Mouse (Mus musculus): ENCODE data around the gene Lipo3. TPM values are rescaled to one million over a fixed set of nuclear protein-coding genes. Genes with fewer than 3 reads are reported as not detected.
"Not testable (repeated sequence)": the region's sequence is repeated elsewhere in the genome, so short reads cannot be mapped to it uniquely, and the experiment has no call there.

Lipo3 gene
- 2.7 and 3.0 TPM in 2 replicates for polyA plus RNA-seq (2012; rRNA removed)

GRCm38 (mm10) chr19:33761287-33762086 lies at the start of gene Lipo3:
Gene Lipo3 (minus strand): TSS chr19:33761951.
- 42% methylated on average over 13 of the region's 41 CpGs for WGBS
- not testable (repeated sequence) for H3K27ac ChIP-seq (ENCODE audit: insufficient read depth, low read depth, low read length); H3K36me3 ChIP-seq (ENCODE audit: control insufficient read depth, insufficient read depth, low read length); H3K27me3 ChIP-seq (replicated peaks; ENCODE audit: control insufficient read depth, insufficient read depth, low read length); H3K4me1 ChIP-seq (ENCODE audit: control insufficient read depth, insufficient read depth, low read length)
- peak; percentile 51 for DNase-seq
- peak within 1 kb of the TSS; percentile 17 for H3K4me3 ChIP-seq (ENCODE audit: insufficient read depth, low read depth, low read length)

GRCm38 (mm10) chr19:33787359-33787758 lies 25.6 kb upstream of the Lipo3 start, which contains the start of gene Lipo1:
Gene Lipo1 (minus strand): TSS chr19:33787459.
- H3K27me3 ChIP-seq (replicated peaks; ENCODE audit: control insufficient read depth, insufficient read depth, low read length); H3K36me3 ChIP-seq (ENCODE audit: control insufficient read depth, insufficient read depth, low read length); H3K4me3 ChIP-seq (ENCODE audit: insufficient read depth, low read depth, low read length); H3K4me1 ChIP-seq (ENCODE audit: control insufficient read depth, insufficient read depth, low read length); H3K27ac ChIP-seq (ENCODE audit: insufficient read depth, low read depth, low read length); DNase-seq: not testable (repeated sequence)

DNA sequence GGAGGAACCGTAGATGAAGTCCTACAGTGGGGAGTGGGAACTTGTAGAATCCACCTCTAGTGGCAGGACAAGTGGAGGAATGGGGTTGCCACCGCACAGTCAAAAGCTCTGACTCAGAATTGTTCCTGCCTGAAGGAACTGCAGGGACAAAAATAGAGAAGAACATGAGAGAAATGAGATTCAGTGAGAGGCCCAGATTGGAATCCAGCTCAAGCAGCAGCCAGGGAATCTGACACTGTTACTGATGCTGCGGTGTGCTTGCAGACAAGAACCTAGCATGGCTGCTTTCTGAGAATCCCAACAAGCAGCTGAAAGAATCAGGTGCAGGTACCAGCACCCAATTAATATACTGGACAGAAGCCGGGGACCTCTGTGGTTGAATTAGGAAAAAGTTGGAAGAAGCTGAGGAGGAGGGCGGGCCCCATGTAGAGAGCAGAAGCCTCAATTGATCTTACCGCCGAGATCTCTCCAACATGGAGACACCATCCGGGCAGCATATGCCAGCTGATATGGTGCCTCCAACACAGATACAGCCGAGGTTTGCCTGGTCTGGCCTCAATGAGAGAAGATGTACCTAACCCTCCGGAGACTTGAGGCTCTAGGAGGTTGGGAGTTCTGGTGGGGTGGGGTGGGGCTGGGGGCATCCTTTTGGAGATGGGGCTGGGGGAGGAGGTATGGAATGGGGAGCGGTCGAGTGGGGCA lies 25.0 kb upstream of the Lipo3 start:
- TF ChIP-seq CTCF (conservative IDR thresholded peaks at IDR 0.05; ENCODE audit: insufficient read depth, insufficient read length, low read depth, low read length) (no peak), POLR2A (IDR thresholded peaks at IDR 0.05; ENCODE audit: low read depth, low read length) (no peak)
- WGBS = 88% methylated on average over 12 of the region's 12 CpGs
- no peak for DNase-seq
- Histone ChIP-seq H3K4me3 (ENCODE audit: insufficient read depth, low read depth, low read length) (no peak overlapping the region), H3K4me1 (ENCODE audit: control insufficient read depth, insufficient read depth, low read length) (no peaks in the 10 kb centered on the region), H3K36me3 (ENCODE audit: control insufficient read depth, insufficient read depth, low read length) (no peaks in the 10 kb centered on the region), H3K27ac (ENCODE audit: insufficient read depth, low read depth, low read length) (no peak overlapping the region), H3K27me3 (replicated peaks; ENCODE audit: control insufficient read depth, insufficient read depth, low read length) (no peaks in the 10 kb centered on the region)

DNA sequence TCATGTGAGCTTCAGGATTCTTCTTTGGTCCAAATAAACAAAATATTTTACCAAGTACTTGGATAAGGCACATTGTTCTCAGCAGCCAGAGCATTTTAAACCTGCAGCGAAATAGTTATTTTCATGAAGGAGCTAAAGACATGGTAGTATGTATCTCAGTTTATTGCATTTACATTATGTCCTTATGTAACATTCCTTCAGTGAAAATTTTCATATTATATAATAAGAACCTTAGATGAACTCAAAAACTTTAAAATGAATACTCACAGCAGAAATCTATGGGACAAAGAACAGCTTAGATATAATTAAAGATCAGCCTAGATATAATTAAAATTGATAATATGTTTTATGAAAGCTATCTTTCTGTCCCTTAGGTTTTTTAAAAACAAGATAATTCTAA lies 10.5 kb downstream of the Lipo3 start, which contains the start of gene Lipo2:
Gene Lipo2, minus strand, starts transcription at position 101 of the 400 bp plus-strand sequence.
- H3K36me3 ChIP-seq (ENCODE audit: control insufficient read depth, insufficient read depth, low read length); H3K4me1 ChIP-seq (ENCODE audit: control insufficient read depth, insufficient read depth, low read length); DNase-seq; H3K4me3 ChIP-seq (ENCODE audit: insufficient read depth, low read depth, low read length); H3K27ac ChIP-seq (ENCODE audit: insufficient read depth, low read depth, low read length); H3K27me3 ChIP-seq (replicated peaks; ENCODE audit: control insufficient read depth, insufficient read depth, low read length): not testable (repeated sequence)
- WGBS = 96% methylated on average over 1 of the region's 1 CpGs

DNA sequence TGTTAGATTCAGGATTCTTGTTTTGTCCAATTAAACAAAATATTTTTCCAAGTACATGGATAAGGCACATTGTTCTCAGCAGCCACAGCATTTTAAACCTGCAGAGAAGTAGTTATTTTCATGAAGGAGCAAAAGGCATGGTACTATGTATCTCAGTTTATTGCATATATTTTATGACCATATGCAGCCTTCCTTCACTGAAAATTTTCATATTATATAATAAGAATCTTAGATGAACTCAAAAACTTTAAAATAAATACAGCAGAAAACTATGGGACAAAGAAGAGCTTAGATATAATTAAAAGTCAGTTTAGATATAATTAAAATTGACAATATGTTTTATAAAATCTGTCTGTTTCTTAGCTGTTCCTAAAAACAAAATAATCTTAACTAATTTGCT lies 136.6 kb downstream of the Lipo3 start, which contains the start of gene Gm8978:
Gene Gm8978, minus strand, starts transcription at position 101 of the 400 bp plus-strand sequence.
- DNase-seq; H3K27me3 ChIP-seq (replicated peaks; ENCODE audit: control insufficient read depth, insufficient read depth, low read length); H3K4me1 ChIP-seq (ENCODE audit: control insufficient read depth, insufficient read depth, low read length); H3K27ac ChIP-seq (ENCODE audit: insufficient read depth, low read depth, low read length); H3K4me3 ChIP-seq (ENCODE audit: insufficient read depth, low read depth, low read length); H3K36me3 ChIP-seq (ENCODE audit: control insufficient read depth, insufficient read depth, low read length): not testable (repeated sequence)

DNA sequence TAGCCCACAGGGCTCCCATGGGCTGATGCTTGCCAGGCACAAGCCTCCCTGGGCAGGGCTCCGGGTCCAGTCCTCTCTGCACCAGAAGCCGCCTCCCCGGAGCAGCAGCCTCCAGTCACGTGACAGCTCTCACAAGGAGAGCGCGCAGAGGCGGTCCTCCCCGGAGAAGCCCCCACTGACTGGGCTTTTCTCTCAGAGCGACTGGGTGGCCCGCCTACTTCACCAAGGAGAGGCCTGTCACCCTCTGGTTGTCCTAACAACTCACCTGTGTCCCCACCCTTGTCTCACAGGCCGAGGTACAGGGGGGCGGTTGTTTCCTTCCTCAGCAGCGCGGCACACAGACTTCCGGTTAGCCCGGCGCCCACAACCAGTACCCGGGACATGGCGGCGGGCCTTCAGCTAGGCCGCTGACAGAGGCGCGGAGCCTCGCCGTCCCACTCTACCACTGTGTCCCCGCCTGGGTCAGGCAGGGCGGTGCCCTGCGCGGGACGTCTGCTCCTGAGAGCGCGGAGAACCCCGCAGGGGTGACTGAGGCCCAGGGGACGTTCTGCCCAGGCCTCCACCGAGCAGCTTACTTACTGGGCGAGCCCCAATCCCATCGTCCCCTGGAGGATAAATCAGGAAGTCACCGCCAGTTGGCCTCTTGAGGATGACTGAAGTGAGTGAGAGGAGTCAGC lies 172.0 kb downstream of the Lipo3 start:
- WGBS = 6% methylated on average over 10 of the region's 38 CpGs
- H3K4me1 ChIP-seq (ENCODE audit: control insufficient read depth, insufficient read depth, low read length); H3K36me3 ChIP-seq (ENCODE audit: control insufficient read depth, insufficient read depth, low read length); H3K27me3 ChIP-seq (replicated peaks; ENCODE audit: control insufficient read depth, insufficient read depth, low read length): not testable (repeated sequence)
- H3K27ac ChIP-seq (ENCODE audit: insufficient read depth, low read depth, low read length) = peak overlapping the region; percentile 3; the same call in 1 of the 2 replicates
- peak overlapping the region; percentile 62 for H3K4me3 ChIP-seq (ENCODE audit: insufficient read depth, low read depth, low read length)
- peak; percentile 67 for DNase-seq

DNA sequence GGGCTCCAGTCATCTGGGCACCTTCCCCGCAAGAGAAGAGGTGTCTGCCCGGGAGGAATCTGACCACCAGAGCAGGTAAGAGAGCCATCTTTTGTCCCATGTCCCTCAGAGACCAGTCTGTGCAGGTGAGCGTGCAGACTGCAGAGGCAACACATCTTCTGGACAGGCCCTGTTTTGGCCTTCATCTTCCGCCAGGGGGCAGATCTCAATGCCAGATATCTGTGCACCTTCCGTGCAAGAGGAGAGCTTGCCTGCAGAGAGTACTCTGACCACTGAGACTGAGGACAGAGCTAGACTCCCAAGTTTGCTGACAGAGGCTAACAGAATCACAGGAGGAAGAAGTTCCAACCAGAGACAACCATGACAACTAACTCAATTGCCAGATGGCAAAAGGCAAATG lies 193.2 kb downstream of the Lipo3 start:
- H3K27ac ChIP-seq (ENCODE audit: insufficient read depth, low read depth, low read length); H3K4me3 ChIP-seq (ENCODE audit: insufficient read depth, low read depth, low read length); DNase-seq; H3K27me3 ChIP-seq (replicated peaks; ENCODE audit: control insufficient read depth, insufficient read depth, low read length); H3K4me1 ChIP-seq (ENCODE audit: control insufficient read depth, insufficient read depth, low read length); H3K36me3 ChIP-seq (ENCODE audit: control insufficient read depth, insufficient read depth, low read length): not testable (repeated sequence)
- 88% methylated on average over 5 of the region's 5 CpGs for WGBS

Measured in kidney, adult 2 months (tissue).